Mouse (Mus musculus): Measurements from ENCODE around the gene Slc38a5. TPM values are rescaled to one million over a fixed set of nuclear protein-coding genes. Genes with fewer than 3 reads are reported as not detected.
A peak's percentile ranks its signal among the peaks of the same experiment; 100 is the strongest.
"Not testable (repeated sequence)": the region's sequence is repeated elsewhere in the genome, so short reads cannot be mapped to it uniquely, and the experiment has no call there.

Gene Slc38a5
- polyA plus RNA-seq, 1 experiment from 2014 or later, result 9.5 TPM

DNA sequence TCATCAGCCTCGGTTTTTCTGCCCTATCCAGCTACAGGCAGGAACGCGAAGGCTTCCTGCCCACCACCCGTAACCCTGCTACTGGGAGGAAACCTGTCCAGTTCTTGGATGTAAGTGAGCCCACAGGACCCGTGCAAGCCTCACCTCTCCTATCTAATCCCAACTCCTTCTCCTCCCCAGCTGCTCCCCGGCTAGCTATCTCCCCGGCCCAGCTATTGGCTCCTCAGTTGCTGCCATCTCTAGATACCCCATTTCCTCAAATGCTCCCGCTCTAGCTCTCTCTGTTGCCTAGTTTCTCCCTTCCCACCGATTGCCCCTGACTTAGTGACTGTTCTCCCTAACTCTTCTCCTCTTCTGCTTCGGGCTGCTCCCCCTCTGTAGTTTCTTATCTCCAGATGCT lies 1.1 kb downstream of the Slc38a5 start:
- Histone ChIP-seq H3K9me3 (ENCODE audit: control insufficient read depth, low read length) (no peaks in the 10 kb centered on the region), H3K27me3 (replicated peaks; ENCODE audit: control insufficient read depth, insufficient read depth, low read length) (no peaks in the 10 kb centered on the region), H3K36me3 (ENCODE audit: control insufficient read depth, insufficient read depth, low read length) (no peaks in the 10 kb centered on the region), H3K9ac (ENCODE audit: low read depth, low read length) (no peak overlapping the region), H3K4me3 (ENCODE audit: low read length) (no peak overlapping the region; the same call in 1 of the 2 replicates), H3K4me1 (ENCODE audit: control insufficient read depth, insufficient read depth, low read length) (no peaks in the 10 kb centered on the region), H3K27ac (ENCODE audit: low read length) (no peak overlapping the region), H3K4me2 (ENCODE audit: low read depth, low read length) (peak overlapping the region; percentile 37)
- 22% methylated on average over 10 of the region's 10 CpGs for WGBS
- 0 out of 2 replicates have a peak, but pooled peaks have one; percentile 40 for ATAC-seq

DNA sequence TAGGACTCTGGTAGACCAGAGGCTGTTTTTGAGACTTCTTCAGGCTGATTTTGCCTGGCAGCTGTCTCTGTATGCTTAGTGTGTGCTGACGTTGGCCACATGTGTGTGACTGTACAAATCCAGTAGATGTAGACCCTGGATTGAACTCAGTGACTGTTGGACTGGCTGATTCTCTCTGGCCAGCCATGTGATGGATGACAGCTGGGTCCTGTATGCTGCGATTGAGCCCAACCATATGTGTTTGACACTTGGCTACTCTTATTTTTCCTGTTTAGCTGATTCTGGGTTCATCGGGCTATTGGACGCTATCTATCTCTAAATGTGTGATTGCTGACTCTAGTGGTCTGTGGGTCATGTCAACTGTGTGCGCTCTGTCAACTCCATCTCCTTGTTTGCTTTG lies 3.1 kb downstream of the Slc38a5 start:
- H3K4me3 ChIP-seq (ENCODE audit: low read length), result no peak overlapping the region
- no peaks in the 10 kb centered on the region for H3K36me3 ChIP-seq (ENCODE audit: control insufficient read depth, insufficient read depth, low read length)
- no peaks in the 10 kb centered on the region for H3K27me3 ChIP-seq (replicated peaks; ENCODE audit: control insufficient read depth, insufficient read depth, low read length)
- H3K9ac ChIP-seq (ENCODE audit: low read depth, low read length), result no peak overlapping the region
- WGBS, result 68% methylated on average over 5 of the region's 5 CpGs
- no peaks in the 10 kb centered on the region for H3K4me1 ChIP-seq (ENCODE audit: control insufficient read depth, insufficient read depth, low read length)
- no peak overlapping the region for H3K4me2 ChIP-seq (ENCODE audit: low read depth, low read length)
- ATAC-seq, result no peak
- H3K9me3 ChIP-seq (ENCODE audit: control insufficient read depth, low read length), result no peaks in the 10 kb centered on the region
- no peak overlapping the region for H3K27ac ChIP-seq (ENCODE audit: low read length)

DNA sequence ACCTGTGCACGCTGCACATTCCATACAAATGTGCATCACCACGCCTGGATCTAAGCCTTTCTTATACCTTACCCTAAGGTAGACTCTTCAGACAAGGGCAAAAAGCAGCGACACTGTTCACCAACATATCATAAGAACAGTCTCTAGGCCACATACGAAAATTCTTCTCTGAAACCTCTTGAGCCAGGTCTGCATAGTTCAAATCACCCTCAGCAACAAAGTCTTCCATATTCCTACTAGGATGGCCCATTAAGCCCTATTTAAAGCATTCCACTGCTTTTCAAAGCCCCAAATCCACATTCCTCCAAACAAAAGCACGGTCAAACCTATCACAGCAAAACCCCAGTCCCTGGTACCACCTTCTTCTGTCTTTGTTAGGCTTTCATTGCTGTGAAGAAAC lies 17.7 kb downstream of the Slc38a5 start:
- Histone ChIP-seq H3K27me3 (replicated peaks; ENCODE audit: control insufficient read depth, insufficient read depth, low read length) (no peaks in the 10 kb centered on the region), H3K9me3 (ENCODE audit: control insufficient read depth, low read length) (no peaks in the 10 kb centered on the region), H3K27ac (ENCODE audit: low read length) (no peak overlapping the region), H3K4me3 (ENCODE audit: low read length) (no peak overlapping the region), H3K4me1 (ENCODE audit: control insufficient read depth, insufficient read depth, low read length) (no peaks in the 10 kb centered on the region), H3K4me2 (ENCODE audit: low read depth, low read length) (no peak overlapping the region), H3K36me3 (ENCODE audit: control insufficient read depth, insufficient read depth, low read length) (no peaks in the 10 kb centered on the region), H3K9ac (ENCODE audit: low read depth, low read length) (no peak overlapping the region)
- WGBS, result 86% methylated on average over 5 of the region's 5 CpGs
- no peak for ATAC-seq

DNA sequence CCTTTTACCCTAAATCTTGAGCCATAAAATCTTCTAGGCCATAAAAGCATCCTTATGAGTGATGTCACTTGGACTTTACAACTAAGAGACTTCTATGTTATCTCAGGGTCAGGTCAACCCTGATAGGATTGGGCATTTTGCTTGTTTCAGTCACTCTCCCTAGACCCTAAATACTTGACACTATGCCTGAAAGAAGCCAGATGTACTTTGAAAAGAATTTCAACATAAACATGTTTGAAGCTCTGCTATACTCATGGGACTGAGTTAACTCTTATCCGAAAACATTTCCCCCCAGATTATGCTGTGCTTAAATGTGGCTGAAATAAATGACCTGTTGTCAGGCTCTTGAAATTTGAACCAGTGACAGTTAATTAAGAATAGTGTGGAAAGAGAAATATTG lies 38.4 kb downstream of the Slc38a5 start:
- Histone ChIP-seq H3K9me3 (ENCODE audit: control insufficient read depth, low read length) (no peaks in the 10 kb centered on the region), H3K9ac (ENCODE audit: low read depth, low read length) (no peak overlapping the region), H3K27ac (ENCODE audit: low read length) (no peak overlapping the region), H3K4me3 (ENCODE audit: low read length) (no peak overlapping the region), H3K27me3 (replicated peaks; ENCODE audit: control insufficient read depth, insufficient read depth, low read length) (no peaks in the 10 kb centered on the region), H3K36me3 (ENCODE audit: control insufficient read depth, insufficient read depth, low read length) (no peaks in the 10 kb centered on the region), H3K4me2 (ENCODE audit: low read depth, low read length) (no peak overlapping the region), H3K4me1 (ENCODE audit: control insufficient read depth, insufficient read depth, low read length) (no peaks in the 10 kb centered on the region)
- ATAC-seq, result no peak
- WGBS, result 44% methylated on average over 1 of the region's 1 CpGs

DNA sequence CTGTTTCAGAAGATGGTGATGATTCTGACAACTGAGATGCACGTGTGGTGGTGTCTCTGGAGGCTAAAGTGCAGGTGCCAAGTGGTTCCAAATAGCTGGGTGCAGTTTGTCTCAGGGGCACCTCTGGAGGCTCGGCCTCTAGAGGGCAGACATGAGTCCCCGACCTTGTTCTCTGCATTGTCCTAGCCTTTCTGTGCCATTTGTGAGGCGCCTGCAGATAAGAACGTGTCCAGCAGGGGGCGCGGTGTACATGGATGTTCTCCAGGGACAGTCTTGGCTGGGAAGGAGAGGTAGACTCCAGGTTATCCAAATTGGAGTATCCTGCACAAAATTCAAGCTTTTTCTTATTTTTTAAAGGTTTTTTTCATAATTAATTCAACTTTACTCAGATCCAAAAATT lies 44.0 kb downstream of the Slc38a5 start:
- H3K4me1 ChIP-seq (ENCODE audit: control insufficient read depth, insufficient read depth, low read length); H3K9ac ChIP-seq (ENCODE audit: low read depth, low read length); H3K36me3 ChIP-seq (ENCODE audit: control insufficient read depth, insufficient read depth, low read length); H3K4me2 ChIP-seq (ENCODE audit: low read depth, low read length); H3K27ac ChIP-seq (ENCODE audit: low read length); H3K27me3 ChIP-seq (replicated peaks; ENCODE audit: control insufficient read depth, insufficient read depth, low read length); H3K4me3 ChIP-seq (ENCODE audit: low read length); H3K9me3 ChIP-seq (ENCODE audit: control insufficient read depth, low read length); ATAC-seq: not testable (repeated sequence)
- WGBS, result 5% methylated on average over 7 of the region's 7 CpGs

DNA sequence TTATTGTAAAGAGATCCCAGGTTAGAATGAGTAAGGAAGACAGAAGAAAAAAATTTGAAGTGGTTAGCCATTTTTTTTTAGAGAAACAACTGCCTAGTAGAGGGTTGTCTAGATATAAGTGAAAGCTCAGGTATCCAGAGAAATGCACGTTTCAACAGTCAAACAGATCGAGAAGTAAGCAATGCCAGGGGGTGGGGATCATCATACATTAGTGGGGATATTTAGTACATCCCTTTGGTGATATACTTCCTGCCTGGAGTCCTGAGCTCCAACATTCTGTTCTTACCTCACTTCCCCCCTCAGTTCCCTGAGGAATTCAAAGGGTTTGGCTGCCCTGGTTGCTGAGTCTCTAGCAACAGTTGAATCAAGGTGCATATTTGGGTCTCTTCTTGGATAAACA lies 56.2 kb downstream of the Slc38a5 start, which contains the start of gene Ssxb10:
TSS of gene Ssxb10 (plus strand) at position 301 of the 400 bp plus-strand sequence.
- H3K4me3 ChIP-seq (ENCODE audit: low read length), result no peak within 1 kb of the TSS
- no peaks in the 10 kb centered on the region for H3K27me3 ChIP-seq (replicated peaks; ENCODE audit: control insufficient read depth, insufficient read depth, low read length)
- H3K36me3 ChIP-seq (ENCODE audit: control insufficient read depth, insufficient read depth, low read length), result no peaks in the 10 kb centered on the region
- no peak for ATAC-seq
- no peak within 1 kb of the TSS for H3K9ac ChIP-seq (ENCODE audit: low read depth, low read length)
- H3K9me3 ChIP-seq (ENCODE audit: control insufficient read depth, low read length), result 0 out of 2 replicates have a peak, but pooled peaks cover 6% of the 10 kb centered on the region
- no peaks in the 10 kb centered on the region for H3K4me1 ChIP-seq (ENCODE audit: control insufficient read depth, insufficient read depth, low read length)
- H3K4me2 ChIP-seq (ENCODE audit: low read depth, low read length), result no peak within 1 kb of the TSS
- no peak within 1 kb of the TSS for H3K27ac ChIP-seq (ENCODE audit: low read length)
- 48% methylated on average over 2 of the region's 2 CpGs for WGBS

Other genes with a start within 250 kb of the Slc38a5 start
- gene Suv39h1, start 196.4 kb upstream of the Slc38a5 start, polyA plus RNA-seq (2015; fragmentation: Nextera tagmentation; extraction: Ambion mirVana), result 36.7 and 43.7 TPM in 2 replicates
- 0.61 and 0.87 TPM in 2 replicates for gene Was, start 180.6 kb upstream of the Slc38a5 start, polyA plus RNA-seq (2015; fragmentation: Nextera tagmentation; extraction: Ambion mirVana)
- gene Wdr13, start 138.2 kb upstream of the Slc38a5 start, polyA plus RNA-seq (2015; fragmentation: Nextera tagmentation; extraction: Ambion mirVana), result 19.8 and 22.3 TPM in 2 replicates
- gene Rbm3, start 125.3 kb upstream of the Slc38a5 start, polyA plus RNA-seq (2015; fragmentation: Nextera tagmentation; extraction: Ambion mirVana), result 372 and 405 TPM in 2 replicates
- 8.6 and 10.0 TPM in 2 replicates for gene Tbc1d25, start 95.0 kb upstream of the Slc38a5 start, polyA plus RNA-seq (2015; fragmentation: Nextera tagmentation; extraction: Ambion mirVana)
- 101 and 102 TPM in 2 replicates for gene Ebp, start 77.6 kb upstream of the Slc38a5 start, polyA plus RNA-seq (2015; fragmentation: Nextera tagmentation; extraction: Ambion mirVana)
- gene Porcn, start 64.6 kb upstream of the Slc38a5 start, polyA plus RNA-seq (2015; fragmentation: Nextera tagmentation; extraction: Ambion mirVana), result 5.8 and 7.5 TPM in 2 replicates
- gene Ftsj1, start 18.7 kb upstream of the Slc38a5 start, polyA plus RNA-seq (2015; fragmentation: Nextera tagmentation; extraction: Ambion mirVana), result 30.8 and 33.7 TPM in 2 replicates
- not detected in 2 replicates for gene Ssxb10, start 56.3 kb downstream of the Slc38a5 start, polyA plus RNA-seq (2015; fragmentation: Nextera tagmentation; extraction: Ambion mirVana)
- gene Ssxb9, start 95.8 kb downstream of the Slc38a5 start, polyA plus RNA-seq (2015; fragmentation: Nextera tagmentation; extraction: Ambion mirVana), result not detected in 2 replicates
- gene Ssxb1, start 142.2 kb downstream of the Slc38a5 start, polyA plus RNA-seq (2015; fragmentation: Nextera tagmentation; extraction: Ambion mirVana), result not detected in 2 replicates
- gene Ssxb2, start 190.6 kb downstream of the Slc38a5 start, polyA plus RNA-seq (2015; fragmentation: Nextera tagmentation; extraction: Ambion mirVana), result not detected in 2 replicates